Mouse (Mus musculus) embryonic facial prominence, embryonic 13.5 days (tissue): Measurements from ENCODE around the gene Srcin1. TPM values are rescaled to one million over a fixed set of nuclear protein-coding genes. Genes with fewer than 3 reads are reported as not detected.

Experiments
- ATAC-seq: fragments of 200-750 bp; cut with Nextera tagmentation; 2 replicates; pipeline ENCODE4 v1.8.0; 2017; ENCODE audit warnings: low read depth; ENCODE audit not compliant: insufficient number of reproducible peaks, insufficient read depth, low FRiP score, low TSS enrichment
- H3K27ac ChIP-seq: fragments of 300-500 bp; sonication (generic); 2 replicates; pipeline ENCODE4 v1.5.1; 2015; ENCODE audit warnings: moderate library complexity, mild to moderate bottlenecking, inconsistent platforms
- H3K27me3 ChIP-seq: fragments of 300-500 bp; sonication (generic); 2 replicates; pipeline ENCODE4 v1.6.1; 2015; ENCODE audit warnings: mild to moderate bottlenecking, inconsistent platforms
- H3K36me3 ChIP-seq: fragments of 300-500 bp; sonication (generic); 2 replicates; pipeline ENCODE4 v1.6.1; 2015; ENCODE audit warnings: mild to moderate bottlenecking, inconsistent platforms
- H3K4me1 ChIP-seq: fragments of 300-500 bp; sonication (generic); 2 replicates; pipeline ENCODE4 v1.6.1; 2015; ENCODE audit warnings: inconsistent platforms
- H3K4me2 ChIP-seq: fragments of 300-500 bp; sonication (generic); 2 replicates; pipeline ENCODE4 v1.6.1; 2015; ENCODE audit warnings: moderate library complexity, mild to moderate bottlenecking, inconsistent platforms
- H3K4me3 ChIP-seq: fragments of 300-500 bp; sonication (generic); 2 replicates; pipeline ENCODE4 v1.5.1; 2015; ENCODE audit warnings: mild to moderate bottlenecking, inconsistent platforms
- H3K9ac ChIP-seq: fragments of 300-500 bp; sonication (generic); 2 replicates; pipeline ENCODE4 v1.6.1; 2015; ENCODE audit warnings: mild to moderate bottlenecking, inconsistent platforms
- H3K9me3 ChIP-seq: fragments of 300-500 bp; sonication (generic); 2 replicates; pipeline ENCODE4 v1.6.1; 2016; ENCODE audit warnings: inconsistent platforms
- WGBS: fragments of 180-500 bp; shearing (Covaris S2); methylation state at CpG from one replicate; pipeline ENCODE4 v1.1.7; 2015; ENCODE audit warnings: mixed read lengths; 5-methylcytosine and 5-hydroxymethylcytosine counted together
- polyA plus RNA-seq: library from polyadenylated mRNA; unstranded; fragments of >200 nt; fragmentation: Nextera tagmentation; extraction: Ambion mirVana; gene quantifications from 2 replicates; pipeline ENCODE4 v1.2.1, GENCODE M21; 2015

Gene Srcin1
- polyA plus RNA-seq, 1 experiment from 2014 or later, result 0.76 TPM

- Histone ChIP-seq H3K4me3 (no peak overlapping the region), H3K9ac (no peak overlapping the region), H3K27me3 (no peaks in the 10 kb centered on the region), H3K36me3 (peaks cover 93% of the 10 kb centered on the region), H3K4me1 (peaks cover 3% of the 10 kb centered on the region; the same call in 1 of the 2 replicates), H3K27ac (no peak overlapping the region), H3K4me2 (no peak overlapping the region), H3K9me3 (no peaks in the 10 kb centered on the region)
- no peak for ATAC-seq
- WGBS, result 89% methylated on average over 7 of the region's 7 CpGs
Measured at GRCm38 (mm10) chr11:97469828-97470227, 106.2 kb downstream of the Srcin1 start.

- no peaks in the 10 kb centered on the region for H3K9me3 ChIP-seq
Measured at GRCm38 (mm10) chr11:97468639-97469287, 107.2 kb downstream of the Srcin1 start.

GRCm38 (mm10) chr11:97466444-97467160, 109.4 kb downstream of the Srcin1 start:
- no peak for ATAC-seq
- H3K36me3 ChIP-seq, result peaks cover 94% of the 10 kb centered on the region
- H3K9me3 ChIP-seq, result no peaks in the 10 kb centered on the region
- WGBS, result 81% methylated on average over 10 of the region's 10 CpGs
- no peaks in the 10 kb centered on the region for H3K27me3 ChIP-seq
- H3K4me3 ChIP-seq, result no peak overlapping the region
- peaks cover 5% of the 10 kb centered on the region; the same call in 1 of the 2 replicates for H3K4me1 ChIP-seq
- H3K4me2 ChIP-seq, result no peak overlapping the region
- no peak overlapping the region for H3K27ac ChIP-seq
- no peak overlapping the region for H3K9ac ChIP-seq

More at GRCm38 (mm10) chr11:97468639-97469287, 107.2 kb downstream of the Srcin1 start:
- ATAC-seq, result no peak
- 49% methylated on average over 14 of the region's 14 CpGs for WGBS
- Histone ChIP-seq H3K9ac (no peak overlapping the region), H3K27me3 (no peaks in the 10 kb centered on the region), H3K4me3 (no peak overlapping the region), H3K36me3 (peaks cover 93% of the 10 kb centered on the region), H3K4me2 (no peak overlapping the region), H3K27ac (no peak overlapping the region), H3K4me1 (peaks cover 5% of the 10 kb centered on the region; the same call in 1 of the 2 replicates)

DNA sequence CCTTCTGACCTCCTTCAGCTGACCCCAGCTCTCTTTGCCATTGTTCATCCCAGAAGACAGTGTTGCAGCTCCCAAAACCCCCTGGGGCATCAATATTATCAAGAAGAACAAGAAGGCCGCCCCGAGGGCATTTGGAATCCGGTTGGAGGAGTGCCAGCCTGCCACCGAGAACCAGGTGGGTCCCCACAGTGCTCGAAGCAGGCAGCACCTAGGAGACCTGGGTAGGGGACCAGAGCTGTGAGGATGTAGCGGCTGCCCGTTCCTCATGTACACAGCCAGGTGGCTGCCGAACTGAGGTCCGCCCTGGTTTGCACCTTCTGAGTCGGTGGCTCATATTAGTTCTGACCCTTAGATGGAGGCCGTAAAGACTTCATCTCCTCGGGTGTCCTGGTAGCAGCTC, 110.0 kb downstream of the Srcin1 start:
- Histone ChIP-seq H3K4me3 (no peak overlapping the region), H3K27me3 (no peaks in the 10 kb centered on the region), H3K9me3 (no peaks in the 10 kb centered on the region), H3K4me1 (peaks cover 5% of the 10 kb centered on the region; the same call in 1 of the 2 replicates), H3K36me3 (peaks cover 94% of the 10 kb centered on the region), H3K27ac (0 out of 2 replicates have a peak overlapping the region, but pooled peaks have one; percentile 11), H3K9ac (no peak overlapping the region), H3K4me2 (no peak overlapping the region)
- no peak for ATAC-seq
- 87% methylated on average over 12 of the region's 12 CpGs for WGBS

DNA sequence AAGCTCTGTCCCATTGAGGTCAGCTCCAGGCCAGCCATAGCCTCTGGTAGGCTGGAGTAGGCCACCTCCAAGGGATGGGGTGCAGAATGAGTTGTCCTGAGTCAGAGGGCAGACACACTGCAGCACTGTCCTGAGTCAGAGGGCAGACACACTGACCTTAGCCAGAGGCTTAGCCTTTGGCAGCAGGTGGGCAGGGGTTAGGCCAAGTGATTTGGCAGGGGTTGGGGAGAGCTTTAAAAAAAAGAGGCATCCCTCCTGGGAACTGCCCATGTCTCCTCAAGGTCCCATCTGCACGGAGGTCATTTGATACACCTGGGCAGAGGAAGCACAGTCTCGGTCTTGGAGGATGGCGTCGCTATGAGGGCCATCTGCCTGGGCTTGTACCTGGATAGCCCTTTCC, 112.0 kb downstream of the Srcin1 start:
- 68% methylated on average over 4 of the region's 4 CpGs for WGBS
- H3K4me2 ChIP-seq, result no peak overlapping the region
- no peak for ATAC-seq

GRCm38 (mm10) chr11:97463166-97463565, 112.8 kb downstream of the Srcin1 start:
- H3K9ac ChIP-seq, result no peak overlapping the region
- 55% methylated on average over 33 of the region's 33 CpGs for WGBS
- H3K4me3 ChIP-seq, result no peak overlapping the region
- peaks cover 97% of the 10 kb centered on the region for H3K36me3 ChIP-seq
- no peak overlapping the region for H3K27ac ChIP-seq
- no peaks in the 10 kb centered on the region for H3K27me3 ChIP-seq
- H3K9me3 ChIP-seq, result no peaks in the 10 kb centered on the region
- no peak overlapping the region for H3K4me2 ChIP-seq
- H3K4me1 ChIP-seq, result peaks cover 5% of the 10 kb centered on the region; the same call in 1 of the 2 replicates
- no peak for ATAC-seq

More for the DNA sequence above, 112.0 kb downstream of the Srcin1 start:
- Histone ChIP-seq H3K9me3 (no peaks in the 10 kb centered on the region), H3K27ac (no peak overlapping the region), H3K36me3 (peaks cover 95% of the 10 kb centered on the region), H3K9ac (0 out of 2 replicates have a peak overlapping the region, but pooled peaks have one; percentile 22), H3K4me1 (peaks cover 5% of the 10 kb centered on the region; the same call in 1 of the 2 replicates), H3K27me3 (no peaks in the 10 kb centered on the region), H3K4me3 (no peak overlapping the region)

DNA sequence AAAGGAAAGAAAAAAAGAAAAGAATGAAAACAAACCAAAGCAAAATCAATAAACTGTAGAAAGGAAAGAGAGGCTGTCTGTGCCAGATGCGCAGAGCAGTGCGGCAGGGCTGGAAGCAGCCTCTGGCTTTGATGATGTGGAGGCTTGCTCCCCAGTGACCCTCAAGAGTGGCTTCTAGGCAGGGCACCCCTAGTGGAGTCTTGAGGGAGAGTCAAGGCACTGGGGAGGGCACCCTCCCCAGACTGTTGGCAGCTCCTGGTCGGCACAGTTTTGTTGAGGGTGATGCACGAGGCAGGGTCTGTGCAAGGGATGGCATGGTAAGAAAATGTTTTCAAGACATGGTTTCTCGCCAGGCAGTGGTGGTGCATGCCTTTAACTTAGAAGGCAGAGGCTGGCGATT, 113.4 kb downstream of the Srcin1 start:
- peaks cover 99% of the 10 kb centered on the region for H3K36me3 ChIP-seq
- H3K9ac ChIP-seq, result no peak overlapping the region
- H3K27me3 ChIP-seq, result no peaks in the 10 kb centered on the region
- no peak overlapping the region for H3K4me3 ChIP-seq
- H3K4me1 ChIP-seq, result peaks cover 5% of the 10 kb centered on the region; the same call in 1 of the 2 replicates
- no peak overlapping the region for H3K27ac ChIP-seq
- WGBS, result 82% methylated on average over 6 of the region's 6 CpGs
- no peaks in the 10 kb centered on the region for H3K9me3 ChIP-seq
- ATAC-seq, result no peak
- H3K4me2 ChIP-seq, result no peak overlapping the region

- H3K36me3 ChIP-seq, result peaks cover 99% of the 10 kb centered on the region
- H3K9me3 ChIP-seq, result no peaks in the 10 kb centered on the region
- H3K9ac ChIP-seq, result no peak overlapping the region
- no peak for ATAC-seq
- peaks cover 5% of the 10 kb centered on the region; the same call in 1 of the 2 replicates for H3K4me1 ChIP-seq
- H3K4me2 ChIP-seq, result no peak overlapping the region
- no peaks in the 10 kb centered on the region for H3K27me3 ChIP-seq
- H3K27ac ChIP-seq, result no peak overlapping the region
- WGBS, result 83% methylated on average over 3 of the region's 3 CpGs
- H3K4me3 ChIP-seq, result no peak overlapping the region
Measured at GRCm38 (mm10) chr11:97461307-97461820, 114.6 kb downstream of the Srcin1 start.

Other genes starting within 250 kb of the Srcin1 start
- 0.15 and 0.21 TPM in 2 replicates for gene Gpr179, start 224.1 kb downstream of the Srcin1 start, polyA plus RNA-seq
- 4.7 and 5.3 TPM in 2 replicates for gene Socs7, start 213.6 kb downstream of the Srcin1 start, polyA plus RNA-seq
- 7.7 and 8.4 TPM in 2 replicates for gene Arhgap23, start 160.7 kb downstream of the Srcin1 start, polyA plus RNA-seq
- 1.4 and 1.8 TPM in 2 replicates for gene 4933428G20Rik, start 75.8 kb downstream of the Srcin1 start, polyA plus RNA-seq
- 4.3 and 7.2 TPM in 2 replicates for gene Epop, start 53.5 kb upstream of the Srcin1 start, polyA plus RNA-seq
- gene Mllt6, start 87.2 kb upstream of the Srcin1 start, polyA plus RNA-seq, result 3.1 and 3.3 TPM in 2 replicates
- 12.5 and 13.4 TPM in 2 replicates for gene Cisd3, start 109.6 kb upstream of the Srcin1 start, polyA plus RNA-seq
- gene Pcgf2, start 124.3 kb upstream of the Srcin1 start, polyA plus RNA-seq, result 17.2 and 20.9 TPM in 2 replicates
- gene Psmb3, start 127.2 kb upstream of the Srcin1 start, polyA plus RNA-seq, result 443 and 487 TPM in 2 replicates
- gene Pip4k2b, start 168.5 kb upstream of the Srcin1 start, polyA plus RNA-seq, result 2.3 and 3.1 TPM in 2 replicates
- gene Cwc25, start 190.4 kb upstream of the Srcin1 start, polyA plus RNA-seq, result 22.5 and 23.3 TPM in 2 replicates
- 0.62 and 0.84 TPM in 2 replicates for gene 1700001P01Rik, start 199.7 kb upstream of the Srcin1 start, polyA plus RNA-seq
- gene Rpl23, start 206.3 kb upstream of the Srcin1 start, polyA plus RNA-seq, result 596 and 632 TPM in 2 replicates
- gene Lasp1, start 222.8 kb upstream of the Srcin1 start, polyA plus RNA-seq, result 122 and 131 TPM in 2 replicates